In genomic region chr16:18103366-18103765, GRCm38 (mm10) we compare ENCODE assay signal across 22 mouse cellular contexts. TPM values are rescaled to one million over a fixed set of nuclear protein-coding genes. Genes with fewer than 3 reads are reported as not detected.
"Had no signal": no experiment of that assay in that cellular context is flagged by ENCODE, and none has a peak within 500 bp of the region (broad histone marks: within the 10 kb centered on the region; RNA-seq: fewer than 3 reads in every experiment).

No protein-coding gene starts in this region.

- H3K4me3 ChIP-seq: left cerebral cortex, adult 2 months; liver, embryonic 15.5 days; lung, embryonic 15.5 days; megakaryocyte, embryonic 14.5 days; midbrain, embryonic 10.5 days; midbrain, embryonic 13.5 days; myocyte; neural tube, embryonic 13.5 days; stomach, embryonic 15.5 days had no signal

- H3K9me3 ChIP-seq: liver, embryonic 15.5 days; lung, embryonic 15.5 days; midbrain, embryonic 10.5 days; midbrain, embryonic 13.5 days; neural tube, embryonic 13.5 days; stomach, embryonic 15.5 days had no signal

- H3K9ac ChIP-seq: liver, embryonic 15.5 days; lung, embryonic 15.5 days; midbrain, embryonic 13.5 days; neural tube, embryonic 13.5 days; stomach, embryonic 15.5 days had no signal

- H3K4me1 ChIP-seq: liver, embryonic 15.5 days; lung, embryonic 15.5 days; midbrain, embryonic 13.5 days; neural tube, embryonic 13.5 days; stomach, embryonic 15.5 days had no signal

- H3K27ac ChIP-seq: left cerebral cortex, adult 2 months; liver, embryonic 15.5 days; lung, embryonic 15.5 days; midbrain, embryonic 10.5 days; midbrain, embryonic 13.5 days; neural tube, embryonic 13.5 days; stomach, embryonic 15.5 days had no signal

- H3K36me3 ChIP-seq: liver, embryonic 15.5 days; lung, embryonic 15.5 days; midbrain, embryonic 10.5 days; midbrain, embryonic 13.5 days; neural tube, embryonic 13.5 days; stomach, embryonic 15.5 days had no signal

- DNase-seq: layer of hippocampus, postnatal 36 days; lung, adult 18-20 months; lung, postnatal 10 days; lung, postnatal 36 days; retina, postnatal 1 day; right cerebral cortex, postnatal 25 days; spleen, adult 18-20 months; thymus, postnatal 25 days had no signal

- H3K27me3 ChIP-seq: liver, embryonic 15.5 days; lung, embryonic 15.5 days; neural tube, embryonic 13.5 days; stomach, embryonic 15.5 days had no signal

- ATAC-seq: inflammation-experienced regulatory T-cells, adult 6 months; intestine, embryonic 16.5 days; midbrain, embryonic 13.5 days; midbrain, embryonic 16.5 days had no signal

- H3K4me2 ChIP-seq: liver, embryonic 11.5 days; liver, embryonic 15.5 days; lung, embryonic 15.5 days; midbrain, embryonic 13.5 days; neural tube, embryonic 13.5 days; stomach, embryonic 15.5 days had no signal

RNA-seq across cellular contexts. Expression of gene Rtn4r, which starts 24.1 kb away (rescaled TPM):
- total RNA-seq: neutrophil, adult 5-6 weeks had no signal
- polyA plus RNA-seq: inflammation-experienced regulatory T-cells, adult 6 months had no signal
